21 mouse cellular contexts compared by ENCODE assay signal in genomic region chr7:107663621-107664020, GRCm38 (mm10). TPM values are rescaled to one million over a fixed set of nuclear protein-coding genes. Genes with fewer than 3 reads are reported as not detected.
A peak's percentile ranks its signal among the peaks of the same experiment; 100 is the strongest.
DNase-seq lines count a peak whose midpoint lies in the region; ATAC-seq and TF ChIP-seq lines count a peak whose summit lies in the region.
"Had no signal": no experiment of that assay in that cellular context is flagged by ENCODE, and none has a peak within 500 bp of the region (broad histone marks: within the 10 kb centered on the region; RNA-seq: fewer than 3 reads in every experiment).

No protein-coding gene starts in this region.

- H3K4me1 ChIP-seq in forebrain, embryonic 10.5 days, result peaks cover 71% of the 10 kb centered on the region
- H3K4me1 ChIP-seq in forebrain, embryonic 16.5 days (replicated peaks; ENCODE audit: control insufficient read depth, insufficient read depth, low read length), result peaks cover 25% of the 10 kb centered on the region
- H3K4me1 ChIP-seq in kidney, postnatal 0 days (replicated peaks; ENCODE audit: insufficient read depth, low read length), result peaks cover 14% of the 10 kb centered on the region
- peaks cover 79% of the 10 kb centered on the region for H3K4me1 ChIP-seq in embryonic facial prominence, embryonic 13.5 days
- H3K4me1 ChIP-seq in limb, embryonic 15.5 days, result peaks cover 62% of the 10 kb centered on the region

- H3K27ac ChIP-seq in forebrain, embryonic 10.5 days, result peak overlapping the region; percentile 88; the same call in 1 of the 2 replicates
- H3K27ac ChIP-seq in forebrain, embryonic 16.5 days (ENCODE audit: low read length), result no peak overlapping the region
- H3K27ac ChIP-seq in kidney, postnatal 0 days, result peak overlapping the region; percentile 83; the same call in 1 of the 2 replicates
- H3K27ac ChIP-seq in embryonic facial prominence, embryonic 13.5 days, result peak overlapping the region; percentile 94
- H3K27ac ChIP-seq in limb, embryonic 15.5 days, result 0 out of 2 replicates have a peak overlapping the region, but pooled peaks have one; percentile 22
- H3K27ac ChIP-seq in layer of hippocampus, adult 2 months, result no peak overlapping the region; the same call in 1 of the 2 replicates
- H3K27ac ChIP-seq: liver, embryonic 12.5 days; neural tube, embryonic 12.5 days had no signal

- DNase-seq in forebrain, embryonic 10.5 days (ENCODE audit: extremely low spot score, low spot score), result no peak
- no peak for DNase-seq in kidney, postnatal 0 days (ENCODE audit: low spot score)
- no peak for DNase-seq in kidney, adult 11 months
- no peak for DNase-seq in layer of hippocampus, adult 2 months (ENCODE audit: low spot score in 2 of 2)
- DNase-seq in adrenal gland, adult 8-10 months, result no peak
- DNase-seq: cerebellum, adult 9-11 months; gastrocnemius, postnatal 36 days; layer of hippocampus, postnatal 36 days; left cerebral cortex, postnatal 4 days had no signal

- no peak for TF ChIP-seq CTCF in kidney, postnatal 0 days (IDR thresholded peaks at IDR 0.05; ENCODE audit: low read depth)
- TF ChIP-seq CTCF in layer of hippocampus, adult 2 months (conservative IDR thresholded peaks at IDR 0.05), result no peak

- H3K9ac ChIP-seq in forebrain, embryonic 16.5 days (replicated peaks; ENCODE audit: low read depth, low read length), result no peak overlapping the region
- no peak overlapping the region for H3K9ac ChIP-seq in kidney, postnatal 0 days (ENCODE audit: low read depth, low read length)
- 0 out of 2 replicates have a peak overlapping the region, but pooled peaks have one; percentile 21 for H3K9ac ChIP-seq in embryonic facial prominence, embryonic 13.5 days
- no peak overlapping the region for H3K9ac ChIP-seq in limb, embryonic 15.5 days
- H3K9ac ChIP-seq: hindbrain, embryonic 12.5 days; liver, embryonic 12.5 days; neural tube, embryonic 12.5 days had no signal

- 89% methylated on average over 6 of the region's 6 CpGs for WGBS in forebrain, embryonic 10.5 days
- WGBS in forebrain, embryonic 16.5 days, result 78% methylated on average over 6 of the region's 6 CpGs
- 79% methylated on average over 6 of the region's 6 CpGs for WGBS in kidney, postnatal 0 days
- WGBS in embryonic facial prominence, embryonic 13.5 days, result 56% methylated on average over 6 of the region's 6 CpGs
- 60% methylated on average over 6 of the region's 6 CpGs for WGBS in limb, embryonic 15.5 days

- no peaks in the 10 kb centered on the region for H3K36me3 ChIP-seq in forebrain, embryonic 10.5 days (replicated peaks)
- no peaks in the 10 kb centered on the region for H3K36me3 ChIP-seq in forebrain, embryonic 16.5 days (ENCODE audit: control insufficient read depth, insufficient read depth)
- H3K36me3 ChIP-seq in kidney, postnatal 0 days (ENCODE audit: insufficient read depth, low read length), result no peaks in the 10 kb centered on the region
- no peaks in the 10 kb centered on the region for H3K36me3 ChIP-seq in embryonic facial prominence, embryonic 13.5 days
- H3K36me3 ChIP-seq in limb, embryonic 15.5 days, result no peaks in the 10 kb centered on the region
- H3K36me3 ChIP-seq: hindbrain, embryonic 12.5 days; liver, embryonic 12.5 days; midbrain, embryonic 10.5 days; neural tube, embryonic 12.5 days had no signal

- peaks cover 38% of the 10 kb centered on the region for H3K27me3 ChIP-seq in forebrain, embryonic 10.5 days (ENCODE audit: poor library complexity, severe bottlenecking)
- H3K27me3 ChIP-seq in forebrain, embryonic 16.5 days (replicated peaks; ENCODE audit: control insufficient read depth, insufficient read depth, low read length), result 0 out of 2 replicates have a peak, but pooled peaks cover 2% of the 10 kb centered on the region
- H3K27me3 ChIP-seq in kidney, postnatal 0 days (ENCODE audit: insufficient read depth, low read length), result no peaks in the 10 kb centered on the region
- H3K27me3 ChIP-seq in embryonic facial prominence, embryonic 13.5 days, result no peaks in the 10 kb centered on the region
- H3K27me3 ChIP-seq in limb, embryonic 15.5 days, result no peaks in the 10 kb centered on the region

- no peak overlapping the region for H3K4me2 ChIP-seq in forebrain, embryonic 16.5 days (ENCODE audit: low read length)
- no peak overlapping the region for H3K4me2 ChIP-seq in kidney, postnatal 0 days (ENCODE audit: low read length)
- no peak overlapping the region for H3K4me2 ChIP-seq in embryonic facial prominence, embryonic 13.5 days
- H3K4me2 ChIP-seq in limb, embryonic 15.5 days, result no peak overlapping the region
- H3K4me2 ChIP-seq: hindbrain, embryonic 12.5 days; liver, embryonic 12.5 days; neural tube, embryonic 12.5 days had no signal

- H3K4me3 ChIP-seq in forebrain, embryonic 10.5 days, result no peak overlapping the region
- H3K4me3 ChIP-seq in forebrain, embryonic 16.5 days (replicated peaks; ENCODE audit: low read length), result no peak overlapping the region
- H3K4me3 ChIP-seq in kidney, postnatal 0 days (replicated peaks; ENCODE audit: low read depth, low read length), result no peak overlapping the region
- H3K4me3 ChIP-seq in embryonic facial prominence, embryonic 13.5 days, result no peak overlapping the region
- H3K4me3 ChIP-seq in limb, embryonic 15.5 days, result no peak overlapping the region
- H3K4me3 ChIP-seq in layer of hippocampus, adult 2 months, result no peak overlapping the region
- H3K4me3 ChIP-seq: hindbrain, embryonic 12.5 days; liver, embryonic 12.5 days; midbrain, embryonic 10.5 days; neural tube, embryonic 12.5 days had no signal

- no peaks in the 10 kb centered on the region for H3K9me3 ChIP-seq in forebrain, embryonic 10.5 days
- H3K9me3 ChIP-seq in forebrain, embryonic 16.5 days (ENCODE audit: control insufficient read depth, low read length), result no peaks in the 10 kb centered on the region
- H3K9me3 ChIP-seq in kidney, postnatal 0 days (replicated peaks; ENCODE audit: low read length), result no peaks in the 10 kb centered on the region
- H3K9me3 ChIP-seq in embryonic facial prominence, embryonic 13.5 days, result no peaks in the 10 kb centered on the region
- H3K9me3 ChIP-seq in limb, embryonic 15.5 days, result no peaks in the 10 kb centered on the region
- H3K9me3 ChIP-seq: hindbrain, embryonic 12.5 days; liver, embryonic 12.5 days; midbrain, embryonic 10.5 days; neural tube, embryonic 12.5 days had no signal

- ATAC-seq in forebrain, embryonic 16.5 days, result no peak
- ATAC-seq in kidney, postnatal 0 days (replicated peaks; ENCODE audit: low FRiP score, low read depth), result no peak
- no peak for ATAC-seq in embryonic facial prominence, embryonic 13.5 days (ENCODE audit: insufficient number of reproducible peaks, insufficient read depth, low FRiP score, low TSS enrichment, low read depth)
- no peak for ATAC-seq in limb, embryonic 15.5 days (ENCODE audit: insufficient number of reproducible peaks, low FRiP score, low TSS enrichment, low read depth)
- ATAC-seq: liver, embryonic 12.5 days had no signal

RNA-seq across cellular contexts. Expression of gene 5330417H12Rik, which starts 38.7 kb away (rescaled TPM):
- not detected in 2 replicates for polyA plus RNA-seq in forebrain, embryonic 10.5 days (2016; fragmentation: Nextera tagmentation; extraction: Ambion mirVana)
- not detected in 2 replicates for polyA plus RNA-seq in forebrain, embryonic 16.5 days (2015; fragmentation: Nextera tagmentation; extraction: Ambion mirVana)
- polyA plus RNA-seq in kidney, postnatal 0 days (2015; fragmentation: Nextera tagmentation; extraction: Ambion mirVana), result not detected in 2 replicates
- not detected in 2 replicates for polyA plus RNA-seq in embryonic facial prominence, embryonic 13.5 days (2015; fragmentation: Nextera tagmentation; extraction: Ambion mirVana)
- polyA plus RNA-seq in limb, embryonic 15.5 days (2015; fragmentation: Nextera tagmentation; extraction: Ambion mirVana), result not detected in 2 replicates
- total RNA-seq in layer of hippocampus, adult 2 months (2021), result not detected
- total RNA-seq in adrenal gland, adult 8-10 months (2022), result not detected
- total RNA-seq: gastrocnemius, postnatal 36 days; layer of hippocampus, postnatal 36 days; left cerebral cortex, postnatal 4 days; MEL; monocyte, adult 5-6 weeks had no signal
- polyA plus RNA-seq: CD4-positive, CD25-positive, alpha-beta regulatory T cell, adult 4 months; hindbrain, embryonic 12.5 days; kidney, adult 2 months; liver, embryonic 12.5 days; midbrain, embryonic 10.5 days; neural tube, embryonic 12.5 days; thymus, postnatal 0 days had no signal

Comparison
In these comparisons a context has a peak if more than half of its experiments do, and no peak if none do; other contexts are left out.
1. H3K27ac ChIP-seq: peak in forebrain, embryonic 10.5 days (single experiment), kidney, postnatal 0 days (single experiment), embryonic facial prominence, embryonic 13.5 days (single experiment) and limb, embryonic 15.5 days (single experiment); none in forebrain, embryonic 16.5 days (single experiment) and layer of hippocampus, adult 2 months (single experiment).